Mouse (Mus musculus) heart, postnatal 25 days (tissue): ENCODE measurements around the gene Gtpbp8. TPM values are rescaled to one million over a fixed set of nuclear protein-coding genes. Genes with fewer than 3 reads are reported as not detected.

Source experiments
- DNase-seq: peaks from one replicate; pipeline ENCODE4 v3.0.0; 2022; ENCODE audit warnings: low spot score
- intact Hi-C: fragments of 180-260 bp; cut with DNase I; formaldehyde crosslinking; loops from one replicate; pipeline ENCODE4 v1.15.1; 2025
- total RNA-seq, 2 experiments: library from RNA; stranded (reverse); gene quantifications; 2 replicates each; pipeline ENCODE4 v1.2.3; 2021

Gene Gtpbp8
- 10 to 100 TPM in 1 of 2 experiments, 1 to 10 TPM in 1; 9.8 to 13.0 TPM for total RNA-seq

DNA sequence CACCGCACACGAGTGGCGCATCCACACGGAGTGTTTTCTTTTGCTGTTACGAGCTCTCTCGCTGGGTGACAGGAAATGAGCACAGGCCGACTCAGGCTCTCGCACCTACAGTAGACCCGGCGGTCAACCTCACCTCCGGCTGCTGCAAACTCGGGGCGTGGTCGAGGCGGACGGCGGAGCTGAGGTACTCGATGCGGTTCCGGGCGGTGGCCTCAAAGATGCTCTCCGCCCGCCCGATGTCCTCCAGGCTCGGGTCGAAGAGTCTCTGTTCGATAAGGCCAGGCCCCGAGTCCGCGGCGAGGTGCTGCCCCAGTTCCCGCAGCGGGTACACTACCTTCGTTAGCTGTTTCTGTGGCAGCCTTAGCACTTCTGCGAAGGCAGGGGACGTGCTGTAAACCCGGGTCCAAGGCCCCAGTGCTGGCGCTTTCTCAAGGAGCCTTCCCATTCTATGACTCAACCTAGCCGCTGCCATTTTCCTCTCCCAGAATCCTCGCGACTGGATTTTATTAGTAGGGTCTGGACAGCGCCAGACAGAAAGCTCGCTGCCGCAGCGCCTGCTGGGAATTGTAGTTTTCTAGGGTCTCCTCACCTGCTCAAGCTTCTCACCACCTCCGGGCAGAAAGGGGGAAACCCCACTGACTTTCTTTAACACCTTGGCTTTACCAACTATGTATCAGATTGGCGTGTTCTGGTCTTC lies at the start of gene Gtpbp8:
Gene Gtpbp8 (minus strand): TSS at position 498 of the 697 bp plus-strand sequence.
- intact Hi-C loops, result no loop called here
- DNase-seq, result peak; percentile 69

DNA sequence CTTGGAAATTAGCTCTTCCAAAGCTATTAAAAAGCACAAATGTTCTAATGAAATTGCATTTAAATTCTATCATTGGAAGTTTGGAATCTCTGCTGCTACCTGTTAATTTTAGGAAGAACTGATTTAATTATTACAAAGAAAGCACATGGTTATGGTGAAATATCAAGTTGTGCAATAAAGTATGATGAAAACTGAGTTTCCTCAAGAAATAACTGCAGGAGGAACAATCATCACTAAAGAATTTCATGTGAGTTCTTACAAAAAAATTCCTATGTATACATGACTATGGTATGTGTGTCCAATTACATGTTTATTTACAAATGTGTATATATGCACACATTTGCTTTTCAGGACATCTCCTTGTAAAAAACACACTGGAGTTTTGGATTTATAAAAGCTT lies 48.3 kb upstream of the Gtpbp8 start:
- no peak for DNase-seq
- intact Hi-C loops, result no loop called here

DNA sequence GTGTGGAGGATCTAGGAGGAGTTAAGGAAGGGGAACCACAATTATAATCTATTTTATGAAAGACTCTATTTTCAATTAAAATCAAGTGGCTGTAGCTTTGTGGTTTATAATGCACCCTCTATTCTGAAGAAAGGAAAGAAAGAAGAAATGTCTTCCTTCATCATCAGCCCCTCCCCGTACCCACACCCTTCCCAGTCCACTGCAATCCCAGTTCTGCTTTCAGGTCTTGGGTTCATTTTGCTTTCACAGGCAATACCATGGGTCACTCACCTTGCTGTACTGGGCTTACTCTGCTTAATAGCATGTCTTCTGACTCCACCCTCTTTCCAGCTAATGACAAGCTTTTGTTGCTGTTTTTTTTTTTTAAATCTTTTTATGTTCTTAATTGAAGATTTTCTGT lies 40.8 kb upstream of the Gtpbp8 start:
- intact Hi-C loops, result no loop called here
- DNase-seq, result no peak

DNA sequence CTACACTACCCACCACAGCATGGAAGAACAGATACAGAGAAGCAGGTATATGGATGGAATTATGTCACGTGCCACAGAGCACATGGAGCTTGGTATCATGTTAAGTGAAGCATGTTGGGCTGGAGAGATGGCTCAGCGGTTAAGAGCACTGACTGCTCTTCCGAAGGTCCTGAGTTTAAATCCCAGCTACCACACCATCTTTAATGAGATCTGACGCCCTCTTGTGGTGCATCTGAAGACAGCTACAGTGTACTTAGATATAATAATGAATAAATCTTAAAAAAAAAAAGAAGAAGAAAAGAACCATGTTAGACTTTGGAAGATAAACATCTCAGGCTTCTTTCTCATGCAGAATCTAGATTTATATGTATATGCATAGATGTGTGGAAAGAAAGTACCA lies 34.6 kb upstream of the Gtpbp8 start:
- intact Hi-C loops, result no loop called here
- DNase-seq, result no peak

DNA sequence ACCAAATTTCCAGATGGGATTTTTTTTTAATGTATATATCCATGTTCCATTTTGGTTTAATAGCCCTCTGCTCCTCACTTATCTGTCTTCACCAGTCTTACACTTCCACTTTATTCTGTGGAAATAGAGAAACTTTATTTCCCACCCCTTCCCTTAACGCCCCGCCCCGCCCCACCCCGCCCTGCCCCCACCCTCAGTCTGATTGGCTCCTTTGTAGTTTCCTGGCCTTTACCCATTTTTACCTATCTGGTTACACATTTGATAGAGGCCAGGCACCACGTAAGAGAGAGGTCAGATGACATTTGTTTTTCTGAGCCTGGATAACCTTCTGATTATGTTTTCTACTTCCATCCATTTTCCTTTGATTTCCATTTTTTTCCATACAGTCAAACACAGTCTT lies 33.3 kb upstream of the Gtpbp8 start:
- intact Hi-C loops, result no loop called here
- no peak for DNase-seq

DNA sequence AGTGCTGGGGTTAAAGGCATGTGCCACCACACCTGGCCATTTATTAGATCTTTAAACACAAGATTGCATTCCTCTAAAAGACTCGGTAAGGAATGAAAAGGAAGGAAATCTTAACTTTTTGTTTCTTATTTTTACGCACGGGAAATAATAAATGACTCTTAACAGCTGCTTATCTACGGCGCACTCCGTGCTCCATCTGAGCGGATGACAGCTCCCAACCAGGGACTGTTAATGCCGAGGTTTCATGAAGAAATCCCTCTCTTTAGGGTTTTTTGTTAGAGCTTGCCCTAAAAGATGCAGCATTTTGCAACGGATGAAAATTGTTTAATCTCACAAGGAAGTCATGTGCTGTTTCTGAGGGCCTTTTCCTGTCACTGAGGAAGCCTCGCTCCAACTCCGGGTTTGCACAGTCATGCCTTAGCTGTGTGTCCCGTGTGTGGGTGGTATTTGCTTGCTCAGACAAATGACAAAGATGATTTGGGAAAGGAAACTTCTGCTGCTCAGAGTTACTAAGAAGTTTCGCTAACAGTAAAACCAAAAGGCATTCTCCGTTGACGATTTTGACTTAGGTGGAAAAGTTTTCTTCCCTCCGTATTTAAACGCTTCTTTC lies 32.5 kb upstream of the Gtpbp8 start:
- peak; percentile 25 for DNase-seq

DNA sequence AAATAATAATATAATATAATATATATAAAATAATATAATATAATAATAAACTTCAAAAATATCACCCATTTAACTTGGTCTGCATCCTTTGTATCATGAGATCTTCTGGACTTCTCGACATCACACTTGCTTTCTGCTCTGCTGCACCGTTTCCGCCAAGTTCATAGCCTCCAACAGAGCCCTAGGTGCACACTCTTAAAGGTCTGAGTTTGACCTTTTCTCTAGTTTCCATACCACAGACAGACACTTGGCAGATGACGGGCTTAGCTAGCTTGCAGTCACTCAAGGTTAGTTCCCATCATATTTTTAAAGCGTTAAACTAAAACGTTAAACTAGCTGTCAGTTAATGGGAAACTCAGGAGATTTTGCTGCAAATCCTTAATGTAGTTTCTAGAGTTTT lies 28.0 kb upstream of the Gtpbp8 start:
- DNase-seq, result no peak
- intact Hi-C loops, result no loop called here

More for the DNA sequence above, 32.5 kb upstream of the Gtpbp8 start:
- intact Hi-C loops, result no loop called here

DNA sequence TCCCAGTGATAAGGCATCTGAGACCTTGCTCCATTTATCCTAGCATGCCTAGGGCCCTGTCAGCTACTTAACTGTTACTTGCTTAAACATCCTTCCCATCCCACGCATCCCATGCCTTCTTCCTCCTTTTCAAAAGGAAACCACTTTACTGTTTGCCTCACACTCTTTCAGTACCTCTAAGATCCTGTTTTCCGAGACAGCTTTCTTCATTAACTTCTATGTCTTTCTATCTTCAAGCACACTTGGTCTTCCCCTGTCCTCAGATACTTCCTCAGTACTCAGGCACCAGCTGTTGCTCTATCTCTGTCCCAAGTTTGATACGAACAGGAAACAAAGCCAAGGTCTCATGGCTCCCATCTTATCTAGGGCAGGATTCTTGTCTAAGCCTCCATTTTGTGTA lies 27.5 kb upstream of the Gtpbp8 start:
- DNase-seq, result no peak
- intact Hi-C loops, result no loop called here

DNA sequence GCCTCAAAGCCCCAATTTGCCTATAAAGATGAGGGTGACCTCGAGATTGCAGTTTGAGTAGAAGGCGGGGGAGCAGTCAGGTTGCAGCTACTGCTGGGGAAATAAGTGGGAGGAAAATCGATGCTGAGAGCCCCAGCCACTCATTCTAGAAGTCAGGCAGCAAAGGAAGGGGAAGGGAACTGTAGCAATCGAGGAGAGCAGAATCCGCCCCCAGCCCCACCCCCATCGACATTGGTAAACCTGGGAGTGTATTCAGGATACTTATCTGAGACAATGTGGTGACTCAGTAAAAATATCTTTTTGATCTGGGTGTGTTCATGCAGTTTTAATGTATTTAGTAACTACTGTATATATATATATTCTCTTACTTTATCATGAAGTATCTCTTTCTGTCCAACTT lies 26.4 kb upstream of the Gtpbp8 start:
- intact Hi-C loops, result no loop called here
- no peak for DNase-seq

DNA sequence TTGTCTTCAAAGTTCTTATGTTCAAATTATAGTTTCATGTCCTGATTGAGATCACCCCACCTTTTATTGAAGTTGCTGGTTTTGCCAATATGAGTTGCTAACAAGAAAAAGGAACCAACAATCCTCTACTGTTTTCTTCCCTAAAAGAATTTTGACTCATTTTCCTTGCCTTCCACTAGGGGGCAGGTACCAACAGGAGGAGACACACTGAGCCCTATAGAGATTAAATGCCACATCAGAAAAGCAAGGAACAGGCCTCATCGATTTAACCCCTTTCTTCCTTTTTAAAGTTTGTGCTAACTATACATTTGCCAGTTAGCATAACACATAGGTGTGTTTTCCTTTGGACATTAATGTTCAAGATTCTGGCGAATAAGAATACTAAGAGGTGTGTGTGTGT lies 21.8 kb upstream of the Gtpbp8 start:
- no peak for DNase-seq
- intact Hi-C loops, result loop anchor here (2.0 to 10.0 kb wide), 2 partner anchors 321 to 357 kb away; no protein-coding TSS in a partner anchor

DNA sequence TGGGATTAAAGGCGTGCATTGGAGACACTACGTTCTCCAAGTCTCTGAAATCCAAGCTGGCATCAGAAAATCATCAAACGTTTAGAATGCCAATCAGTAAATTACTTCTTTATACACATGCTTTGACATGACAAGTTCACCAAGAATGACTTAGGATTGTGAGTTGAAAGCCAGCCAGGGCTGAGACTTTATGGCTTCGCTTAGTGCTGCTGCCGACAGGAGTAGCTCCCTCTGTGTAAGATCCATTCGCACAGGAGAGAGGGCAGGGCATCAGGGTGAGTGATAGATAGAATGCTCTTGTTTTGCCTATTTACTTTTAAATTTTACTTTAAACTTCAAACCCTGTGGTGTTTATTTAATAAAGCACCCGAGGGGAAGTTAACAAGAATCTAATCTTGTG lies 21.3 kb upstream of the Gtpbp8 start:
- DNase-seq, result no peak
- intact Hi-C loops, result loop anchor here (10.0 kb wide), 1 partner anchor 357 kb away; no protein-coding TSS in a partner anchor

DNA sequence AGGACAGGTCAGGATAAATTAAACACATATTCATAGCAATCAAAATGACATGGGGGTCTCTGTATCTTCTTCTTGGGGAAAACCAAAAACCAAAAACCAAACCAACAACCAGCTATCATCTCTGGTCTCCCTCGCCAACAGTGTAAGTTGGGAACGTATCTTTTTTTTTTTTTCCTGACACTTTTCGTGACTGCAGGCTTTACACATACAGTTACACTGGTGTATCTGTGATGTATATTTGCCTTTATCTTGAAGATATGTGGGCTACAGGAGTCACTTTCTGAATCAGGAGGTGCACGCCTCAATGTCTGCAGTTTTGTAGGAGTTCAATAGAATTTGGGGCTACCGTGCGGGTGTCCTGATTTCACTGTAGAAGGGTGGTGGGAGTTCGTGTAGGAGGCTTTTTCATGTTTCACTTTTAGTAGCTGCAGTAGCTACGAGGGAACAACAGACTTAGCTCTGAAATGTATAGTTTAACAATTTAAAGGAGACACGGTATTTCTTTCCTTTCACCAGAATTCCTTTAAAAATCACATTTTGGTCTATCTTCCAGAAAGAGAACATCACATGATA lies 20.2 kb upstream of the Gtpbp8 start:
- intact Hi-C loops, result loop anchor here (10.0 kb wide), 1 partner anchor 358 kb away; no protein-coding TSS in a partner anchor
- DNase-seq, result no peak

DNA sequence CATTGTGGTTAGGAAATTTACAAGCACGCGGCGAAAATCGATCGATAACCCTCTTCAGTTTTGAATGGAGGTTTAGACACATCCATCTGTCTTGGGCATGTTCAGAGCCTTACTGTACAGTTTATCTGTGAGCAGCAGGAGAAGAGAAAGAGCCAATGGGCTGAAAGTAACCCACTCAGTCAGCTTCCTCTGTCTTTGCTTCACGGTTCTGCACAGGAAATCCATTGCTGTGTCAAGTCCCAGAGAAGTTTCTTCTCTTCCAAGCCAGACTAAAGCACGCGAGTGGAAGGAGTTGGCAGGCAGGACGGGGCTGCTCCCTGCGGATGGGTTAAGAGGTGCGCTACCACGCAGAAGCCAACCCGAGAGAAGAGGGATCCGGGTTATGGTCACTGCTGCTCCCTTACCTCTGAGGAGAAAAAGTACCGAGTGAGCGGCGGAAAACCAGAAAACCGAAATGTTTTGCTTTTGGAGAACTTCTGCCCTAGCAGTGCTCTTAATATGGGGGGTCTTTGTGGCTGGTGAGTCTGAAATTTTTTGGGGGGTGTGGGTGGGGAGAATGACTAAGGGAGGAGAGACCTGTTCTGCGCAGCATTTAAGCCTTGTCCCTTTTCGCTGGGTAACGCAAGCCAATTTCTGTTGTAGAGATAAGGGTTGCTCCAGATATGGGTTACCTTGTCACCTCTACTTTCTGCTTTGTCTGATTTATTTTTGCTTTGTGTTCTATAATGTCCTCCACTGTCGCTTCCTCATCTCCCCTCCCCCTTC lies 19.6 kb upstream of the Gtpbp8 start, which contains the start of gene Cd200r1:
Gene Cd200r1 (plus strand): TSS at position 182 of the 765 bp plus-strand sequence.
- DNase-seq, result no peak
- intact Hi-C loops, result loop anchor here (10.0 kb wide), 1 partner anchor 359 kb away; no protein-coding TSS in a partner anchor

DNA sequence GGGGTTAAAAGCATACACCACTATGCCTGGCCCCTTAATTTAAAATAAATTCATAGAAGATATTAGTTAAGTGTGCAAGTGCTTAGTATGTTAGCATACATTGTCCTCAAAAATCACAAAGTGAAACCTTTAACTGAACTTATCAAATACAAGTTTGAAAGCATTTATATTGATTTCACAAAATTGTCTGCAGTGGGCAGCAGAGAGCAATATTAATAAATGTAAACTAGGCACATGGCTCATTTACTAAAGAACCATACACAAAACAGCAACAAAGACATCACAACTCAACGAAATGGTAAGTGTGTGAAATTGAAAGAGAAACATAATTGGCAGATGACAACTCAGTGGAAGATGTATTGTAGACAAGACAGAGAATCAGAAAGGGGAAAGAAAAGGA lies 15.6 kb upstream of the Gtpbp8 start:
- intact Hi-C loops, result loop anchor here (10.0 kb wide), 1 partner anchor 363 kb away; no protein-coding TSS in a partner anchor
- DNase-seq, result no peak

DNA sequence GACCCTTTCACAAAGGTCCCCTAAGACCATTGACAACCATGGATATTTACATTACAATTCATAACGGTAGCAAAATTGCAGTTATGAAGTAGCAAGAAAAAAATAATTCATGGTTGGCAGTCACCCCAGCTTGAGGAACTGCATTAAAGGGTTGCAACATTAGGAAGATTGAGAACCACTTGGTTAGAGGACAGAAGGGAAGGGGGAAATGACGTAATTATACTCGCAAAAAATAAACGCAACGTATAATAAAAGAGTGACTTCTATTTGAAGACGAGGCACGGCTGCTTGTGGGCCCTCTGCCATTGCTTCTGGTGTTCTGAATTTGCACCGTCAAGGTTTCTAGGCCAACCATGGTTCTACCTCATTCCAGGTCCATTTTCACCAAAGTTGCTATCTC lies 11.5 kb upstream of the Gtpbp8 start:
- intact Hi-C loops, result no loop called here
- no peak for DNase-seq

DNA sequence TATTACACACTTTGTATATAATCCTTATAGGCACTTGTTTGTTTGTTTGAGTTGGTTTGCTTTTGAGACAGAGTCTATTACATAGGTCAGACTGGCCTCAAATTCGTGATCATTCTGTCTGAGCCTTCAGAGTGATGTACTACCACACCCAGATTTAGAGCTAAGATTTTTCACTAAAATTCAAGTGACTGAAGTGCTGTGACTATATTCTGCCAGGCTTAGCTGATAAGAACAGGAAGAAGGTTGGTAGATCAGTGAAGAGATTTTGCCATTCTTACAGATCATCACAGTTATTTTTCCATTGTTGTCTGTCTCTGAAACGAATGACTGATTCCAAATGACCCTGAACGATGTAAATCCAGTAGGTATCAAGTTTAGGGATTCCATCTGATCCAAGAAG lies 1.8 kb upstream of the Gtpbp8 start:
- no peak for DNase-seq
- intact Hi-C loops, result no loop called here

DNA sequence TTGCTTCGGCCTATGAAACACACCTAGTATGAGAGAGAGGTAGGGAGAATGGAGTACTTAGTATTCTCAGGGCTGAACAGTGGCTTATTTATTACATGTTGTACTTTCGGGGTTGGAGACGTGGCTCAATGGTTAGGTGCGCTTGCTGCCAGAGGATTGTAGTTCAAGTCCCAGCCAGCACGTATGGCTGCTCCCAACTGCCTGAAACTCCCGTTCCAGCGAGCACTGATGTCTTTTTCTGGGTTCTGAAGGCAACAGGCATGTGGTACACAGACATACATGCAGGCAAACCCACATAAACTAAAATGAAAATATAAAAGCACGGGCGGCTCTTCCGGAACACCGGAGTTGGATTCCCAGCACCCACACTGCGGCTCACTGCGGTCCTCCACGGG lies 695 bp downstream of the Gtpbp8 start:
- intact Hi-C loops, result no loop called here
- no peak for DNase-seq

DNA sequence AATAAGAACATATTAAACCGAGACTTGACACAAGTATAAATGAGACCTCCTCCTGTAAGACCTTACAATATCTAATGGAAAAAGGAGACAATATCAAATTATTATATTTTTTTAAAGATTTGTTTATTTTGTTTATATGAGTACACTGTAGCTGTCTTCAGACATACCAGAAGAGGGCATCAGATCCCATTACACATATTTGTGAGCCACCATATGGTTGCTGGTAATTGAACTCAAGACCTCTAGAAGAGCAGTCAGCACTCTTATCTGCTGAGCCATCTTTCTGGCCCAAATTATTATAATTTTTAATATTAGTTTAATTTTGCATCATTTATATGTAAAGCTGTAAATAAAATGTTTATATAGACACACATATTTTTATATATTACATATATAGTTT lies 3.4 kb downstream of the Gtpbp8 start:
- DNase-seq, result no peak
- intact Hi-C loops, result no loop called here

DNA sequence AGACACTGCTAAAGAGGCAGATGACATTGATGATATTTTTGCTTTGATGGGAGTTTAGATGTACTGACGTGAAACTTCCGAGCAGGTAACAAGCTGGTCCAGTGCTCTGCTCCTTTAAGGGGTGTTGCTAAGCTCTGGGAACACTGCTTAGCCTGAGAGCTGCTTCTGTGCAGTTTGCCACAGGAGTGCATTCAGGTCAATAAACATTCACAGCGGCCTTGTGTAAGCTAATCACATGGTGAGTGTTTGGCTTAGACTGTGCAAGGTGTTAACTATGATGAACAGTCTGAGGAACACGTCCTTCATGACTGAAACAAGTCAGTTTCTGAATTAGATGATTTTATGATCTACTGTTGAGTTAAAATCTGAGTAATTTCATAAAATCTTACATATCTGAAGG lies 10.0 kb downstream of the Gtpbp8 start:
- intact Hi-C loops, result no loop called here
- DNase-seq, result no peak

DNA sequence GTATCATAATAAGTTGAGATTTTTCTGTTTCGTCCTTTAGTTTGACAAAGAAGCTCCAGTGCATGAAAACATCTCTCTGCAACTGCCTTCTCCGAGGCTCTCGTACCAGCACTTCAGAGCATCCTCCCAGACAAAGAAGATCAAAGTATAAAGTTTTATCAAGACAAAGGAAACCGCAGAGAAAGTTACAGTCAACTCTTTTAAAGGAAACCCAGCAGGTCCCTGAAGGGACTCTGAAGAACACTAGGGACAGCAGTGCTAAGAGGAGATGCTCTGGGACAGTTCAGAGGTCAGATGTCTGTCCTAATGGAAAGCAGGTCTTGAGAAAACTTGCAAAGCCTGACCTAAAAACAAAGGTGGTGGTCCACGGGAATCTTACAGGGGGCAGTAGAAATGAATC lies 10.5 kb downstream of the Gtpbp8 start:
- DNase-seq, result no peak
- intact Hi-C loops, result no loop called here
